Mouse (Mus musculus) frontal cortex, postnatal 25 days (tissue): ENCODE measurements around the gene Srcap.

Experiments
- DNase-seq, 2 experiments: peaks; one replicate each; pipeline ENCODE4 v3.0.0; 2022; ENCODE audit warnings: low spot score in 2 of 2

Srcap gene

GRCm38 (mm10) chr7:127573503-127574008 lies 61.8 kb downstream of the Srcap start:
- DNase-seq: no peak

GRCm38 (mm10) chr7:127574115-127574514 lies 62.3 kb downstream of the Srcap start:
- no peak for DNase-seq

- no peak for DNase-seq
Measured at GRCm38 (mm10) chr7:127583260-127583659, 71.5 kb downstream of the Srcap start.

GRCm38 (mm10) chr7:127585031-127585430 lies 73.2 kb downstream of the Srcap start:
- DNase-seq: no peak

DNA sequence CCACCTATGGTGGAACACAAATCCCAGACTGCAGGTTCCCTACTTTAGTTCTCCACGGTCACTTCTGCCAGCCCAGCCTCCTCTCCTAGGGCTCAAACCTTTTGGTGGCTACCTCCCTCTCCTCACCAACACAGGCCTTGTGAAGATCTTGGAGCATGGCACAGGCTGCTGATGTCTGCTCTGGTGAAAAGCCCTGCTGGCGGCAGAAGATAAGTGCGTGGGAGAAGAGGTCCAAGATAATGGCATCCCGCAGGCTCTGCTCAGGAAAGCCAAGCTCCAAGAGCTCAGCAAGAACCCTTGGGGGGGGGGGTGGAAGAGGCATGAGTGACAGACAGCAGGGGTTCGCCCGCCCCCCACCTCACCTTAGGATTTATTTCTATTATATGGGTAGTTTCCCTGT lies 74.4 kb downstream of the Srcap start:
- no peak for DNase-seq

GRCm38 (mm10) chr7:127587196-127587595 lies 75.4 kb downstream of the Srcap start:
- no peak for DNase-seq

DNA sequence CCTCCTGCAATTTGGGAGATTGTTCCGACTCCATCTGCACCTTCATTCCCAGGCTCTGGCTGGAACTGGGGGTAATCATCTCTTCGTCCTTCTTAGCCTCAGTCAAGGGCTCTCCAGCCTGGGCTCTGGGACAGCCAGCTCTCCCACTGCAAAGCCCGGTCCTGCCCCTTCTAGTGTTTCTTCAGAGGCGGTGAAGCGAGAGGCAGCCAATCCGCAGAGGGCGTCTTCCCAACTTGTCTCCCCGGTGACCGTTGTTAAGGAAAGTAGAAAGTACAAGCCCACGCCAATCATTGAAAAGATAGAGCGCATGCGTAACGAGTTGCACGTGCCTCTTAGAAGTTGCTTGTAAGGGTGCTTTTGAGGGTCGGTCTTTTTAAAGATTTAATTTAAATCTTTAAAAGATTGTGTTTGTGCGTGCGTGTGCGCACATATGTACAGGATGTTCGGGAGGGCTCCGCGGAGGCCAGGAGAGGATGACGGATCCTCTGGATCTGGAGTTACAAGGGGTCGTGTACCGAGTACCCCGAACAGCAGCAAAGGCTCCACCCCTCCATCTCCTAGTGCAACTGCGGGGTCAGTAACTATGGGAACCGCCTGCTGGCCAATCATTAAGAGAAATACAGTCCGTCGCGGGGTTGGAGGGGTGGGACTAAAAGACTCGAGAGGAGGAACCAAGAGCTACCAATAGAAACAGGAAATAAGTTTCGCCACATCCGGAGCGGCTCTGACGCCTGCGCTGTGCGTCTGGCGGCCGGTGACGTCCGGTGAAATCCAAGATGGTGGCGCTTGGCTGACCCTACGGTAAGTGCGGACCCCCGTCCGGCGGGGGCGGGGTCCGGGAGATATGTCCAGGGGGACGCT lies 76.5 kb downstream of the Srcap start, which contains the start of the genes Ccdc189 and Rnf40:
Gene Ccdc189, minus strand, starts transcription at position 585 of the 861 bp plus-strand sequence.
Gene Rnf40, plus strand, starts transcription at position 757 of the 861 bp plus-strand sequence.
- peak; percentile 84 to 91 for DNase-seq

DNA sequence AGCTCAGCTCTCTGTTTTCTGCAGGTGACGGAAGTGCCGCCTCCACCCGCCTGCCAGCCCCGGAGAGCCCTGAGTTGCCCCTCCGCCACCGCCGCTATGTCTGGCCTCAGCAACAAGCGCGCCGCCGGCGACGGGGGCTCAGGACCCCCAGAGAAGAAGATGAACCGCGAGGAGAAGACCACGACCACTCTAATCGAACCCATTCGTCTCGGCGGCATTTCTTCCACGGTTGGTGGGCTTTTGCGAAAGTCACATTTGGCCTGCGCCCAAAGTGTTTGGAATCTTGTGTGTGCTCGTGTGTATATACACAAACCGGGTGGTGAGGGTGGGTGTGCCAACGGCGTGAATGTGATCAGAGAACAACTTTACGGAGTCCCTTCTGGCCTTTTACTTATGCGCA lies 77.1 kb downstream of the Srcap start:
- DNase-seq: no peak

GRCm38 (mm10) chr7:127589637-127590036 lies 77.9 kb downstream of the Srcap start:
- DNase-seq: no peak

DNA sequence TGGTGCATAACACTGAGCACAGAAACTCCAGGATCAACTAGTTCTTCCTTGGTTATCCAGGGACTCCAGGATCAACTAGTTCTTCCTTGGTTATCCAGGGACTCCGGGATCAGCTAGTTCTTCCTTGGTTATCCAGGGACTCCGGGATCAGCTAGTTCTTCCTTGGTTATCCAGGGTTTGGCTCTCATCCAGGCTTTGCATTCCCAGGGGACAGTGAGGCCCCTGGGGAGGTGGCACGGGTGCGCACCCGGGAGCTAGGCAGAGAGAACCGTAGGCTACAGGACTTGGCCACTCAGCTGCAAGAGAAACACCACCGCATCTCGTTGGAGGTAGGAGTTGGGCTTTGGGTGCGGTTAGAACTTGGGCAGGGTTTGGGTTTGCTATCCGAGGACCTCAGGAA lies 79.3 kb downstream of the Srcap start:
- no peak for DNase-seq

- DNase-seq: no peak
Measured at GRCm38 (mm10) chr7:127592575-127592974, 80.8 kb downstream of the Srcap start.

GRCm38 (mm10) chr7:127596747-127597146 lies 85.0 kb downstream of the Srcap start:
- DNase-seq: no peak

DNA sequence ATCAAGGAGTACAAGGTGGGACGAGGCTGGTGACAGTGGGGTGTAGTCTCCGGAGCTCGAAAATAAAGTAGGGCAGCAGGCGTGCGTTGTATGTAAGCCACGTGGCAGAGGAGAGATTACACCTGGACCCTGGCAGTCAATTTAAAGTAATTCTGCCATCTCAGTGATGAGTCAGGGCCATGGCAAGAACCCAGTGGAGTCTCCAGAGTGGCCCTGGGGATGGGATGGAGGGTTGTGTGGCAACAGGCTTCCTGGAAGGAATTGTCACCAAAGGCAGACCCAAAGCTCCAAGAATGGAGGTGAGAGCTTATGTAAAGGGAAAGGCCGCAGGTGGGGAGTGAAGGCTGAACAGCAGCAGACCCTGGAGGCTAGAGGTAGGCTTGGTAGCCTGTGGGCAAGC lies 88.8 kb downstream of the Srcap start:
- no peak for DNase-seq

DNA sequence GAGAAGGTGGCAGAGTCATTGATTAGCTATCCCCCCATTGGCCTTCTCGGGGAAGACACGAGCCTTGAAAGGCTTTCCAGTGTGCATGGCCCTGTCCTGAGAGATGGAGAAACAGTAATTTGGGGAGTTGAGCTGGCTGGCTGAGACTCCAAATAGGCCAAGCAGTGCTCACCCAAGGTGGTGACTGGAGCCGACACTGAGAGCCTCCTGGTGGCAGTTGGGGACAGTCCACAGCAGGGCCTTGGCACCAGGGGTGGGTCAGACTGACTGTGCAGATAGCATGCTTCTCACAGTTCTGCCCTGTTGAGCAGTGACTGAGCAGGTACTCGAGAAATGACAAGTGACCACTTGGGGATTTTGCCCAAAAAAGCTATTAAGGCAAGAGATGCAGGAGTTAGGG lies 90.0 kb downstream of the Srcap start:
- no peak for DNase-seq

GRCm38 (mm10) chr7:127602903-127603302 lies 91.1 kb downstream of the Srcap start:
- no peak for DNase-seq

DNA sequence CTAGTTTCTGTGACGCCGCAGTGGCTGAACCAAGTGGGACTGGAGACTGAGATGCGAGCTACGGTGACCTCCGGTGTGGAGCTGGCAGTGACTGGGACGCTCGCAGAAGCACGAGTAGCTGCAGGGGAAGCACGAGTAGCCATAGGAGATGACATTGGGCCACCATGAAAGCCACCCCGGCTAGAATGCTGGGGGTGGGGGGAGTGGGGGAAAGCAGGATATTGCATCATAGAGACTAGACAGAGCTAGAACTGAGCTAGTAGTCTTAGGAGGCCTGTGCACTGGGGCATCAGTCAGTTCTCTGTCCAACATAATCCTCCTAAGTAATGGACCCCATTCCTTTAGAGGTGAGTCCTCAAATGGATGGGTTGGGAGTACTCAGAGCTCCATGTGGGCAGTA lies 92.5 kb downstream of the Srcap start:
- no peak for DNase-seq

DNA sequence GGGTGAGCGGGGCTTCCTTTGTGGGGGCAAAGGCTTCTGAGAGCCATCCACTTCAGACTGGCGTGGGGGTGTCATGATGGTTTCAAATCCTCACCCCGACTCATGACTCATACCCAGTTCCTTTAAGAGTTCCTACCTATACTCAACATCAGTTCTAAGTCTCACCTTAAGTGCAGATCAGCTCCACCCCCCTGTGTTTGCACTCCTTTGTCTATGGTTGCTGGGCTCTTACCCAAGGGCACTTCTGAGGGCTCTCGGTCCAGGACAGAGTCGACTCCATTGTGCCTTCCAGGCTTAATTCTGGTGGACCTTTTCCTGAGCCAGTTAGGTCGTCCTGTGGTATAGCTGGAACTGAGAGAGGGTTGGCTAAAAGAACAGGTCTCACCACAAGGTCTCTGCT lies 95.4 kb downstream of the Srcap start:
- no peak for DNase-seq
